Mouse (Mus musculus) liver, postnatal 0 days (tissue): ENCODE measurements around the gene Gm2696. TPM values are rescaled to one million over a fixed set of nuclear protein-coding genes. Genes with fewer than 3 reads are reported as not detected.
"Not testable (repeated sequence)": the region's sequence is repeated elsewhere in the genome, so short reads cannot be mapped to it uniquely, and the experiment has no call there.

Experiments used
- ATAC-seq: fragments of 200-750 bp; cut with Nextera tagmentation; 2 replicates; pipeline ENCODE4 v1.8.0; 2017; ENCODE audit warnings: mild to moderate bottlenecking, moderate library complexity
- DNase-seq: peaks from one replicate; pipeline ENCODE4 v3.0.0-alpha.2; 2016
- H3K27ac ChIP-seq: fragments of 300-500 bp; sonication (generic); 2 replicates; pipeline ENCODE4 v1.5.1; 2014; ENCODE audit warnings: antibody characterized with exemption, moderate library complexity, mild to moderate bottlenecking, low read depth
- H3K27me3 ChIP-seq: fragments of 300-500 bp; sonication (generic); 2 replicates; pipeline ENCODE4 v1.6.1; 2014; ENCODE audit warnings: low read length, control low read depth, mixed read lengths; ENCODE audit not compliant: insufficient read depth
- H3K36me3 ChIP-seq: fragments of 300-500 bp; sonication (generic); replicated peaks from 2 replicates; pipeline ENCODE4 v1.6.1; 2014; ENCODE audit warnings: mild to moderate bottlenecking, control low read depth, low read length, moderate library complexity, mixed read lengths; ENCODE audit not compliant: insufficient read depth
- H3K4me1 ChIP-seq: fragments of 300-500 bp; sonication (generic); 2 replicates; pipeline ENCODE4 v1.6.1; 2014; ENCODE audit warnings: antibody characterized with exemption, mild to moderate bottlenecking, control low read depth; ENCODE audit not compliant: insufficient read depth
- H3K4me2 ChIP-seq: fragments of 300-500 bp; sonication (generic); 2 replicates; pipeline ENCODE4 v1.6.1; 2014; ENCODE audit warnings: low read depth, mild to moderate bottlenecking, low read length, moderate library complexity, mixed read lengths
- H3K4me3 ChIP-seq: fragments of 300-500 bp; sonication (generic); 2 replicates; pipeline ENCODE4 v1.5.1; 2014; ENCODE audit warnings: low read depth, low read length
- H3K9ac ChIP-seq: fragments of 300-500 bp; sonication (generic); replicated peaks from 2 replicates; pipeline ENCODE4 v1.6.1; 2014; ENCODE audit warnings: mild to moderate bottlenecking, moderate library complexity
- H3K9me3 ChIP-seq: fragments of 300-500 bp; sonication (generic); 2 replicates; pipeline ENCODE4 v1.6.1; 2016; ENCODE audit warnings: mild to moderate bottlenecking, control low read depth, low read length, mixed read lengths
- CTCF ChIP-seq: sonication (generic); IDR thresholded peaks from 2 replicates; pipeline ENCODE4 v1.5.1; 2016; ENCODE audit warnings: antibody characterized with exemption, low read depth
- EP300 ChIP-seq: IDR thresholded peaks from 2 replicates; pipeline ENCODE4 v1.6.1; 2016; ENCODE audit warnings: antibody characterized with exemption, low read depth, mild to moderate bottlenecking
- WGBS: fragments of 180-500 bp; shearing (Covaris S2); extraction: QIAGEN DNeasy Blood & Tissue Kit; methylation state at CpG from one replicate; pipeline ENCODE4 v1.1.7; 2014; ENCODE audit not compliant: insufficient replicate concordance; 5-methylcytosine and 5-hydroxymethylcytosine counted together
- polyA plus RNA-seq: library from polyadenylated mRNA; unstranded; fragments of >200 nt; fragmentation: Nextera tagmentation; extraction: Ambion mirVana; gene quantifications from 2 replicates; pipeline ENCODE4 v1.2.1, GENCODE M21; 2015

The Gm2696 gene
- not detected in 2 replicates for polyA plus RNA-seq

GRCm38 (mm10) chr10:77814382-77814781 is at the start of gene Gm2696:
Gene Gm2696 (plus strand): TSS chr10:77814682.
- 39% methylated on average over 4 of the region's 4 CpGs for WGBS
- Histone ChIP-seq H3K4me1 (no peaks in the 10 kb centered on the region), H3K9me3 (no peaks in the 10 kb centered on the region), H3K4me2 (no peak within 1 kb of the TSS), H3K36me3 (no peaks in the 10 kb centered on the region), H3K27ac (no peak within 1 kb of the TSS), H3K9ac (no peak within 1 kb of the TSS), H3K27me3 (no peaks in the 10 kb centered on the region), H3K4me3 (no peak within 1 kb of the TSS)
- DNase-seq (no peak), ATAC-seq (no peak)
- TF ChIP-seq EP300: no peak
- TF ChIP-seq CTCF: no peak

- no peak for ATAC-seq
- DNase-seq: no peak
- no peak for TF ChIP-seq CTCF
- no peak for TF ChIP-seq EP300
- Histone ChIP-seq H3K9me3 (no peaks in the 10 kb centered on the region), H3K36me3 (no peaks in the 10 kb centered on the region), H3K4me3 (no peak overlapping the region), H3K27me3 (no peaks in the 10 kb centered on the region), H3K27ac (no peak overlapping the region), H3K4me2 (no peak overlapping the region), H3K9ac (no peak overlapping the region), H3K4me1 (no peaks in the 10 kb centered on the region)
- 67% methylated on average over 1 of the region's 1 CpGs for WGBS
Measured at GRCm38 (mm10) chr10:77769727-77770126, 44.8 kb upstream of the Gm2696 start.

- not testable (repeated sequence) for H3K27me3 ChIP-seq, H3K4me1 ChIP-seq, H3K9ac ChIP-seq, H3K27ac ChIP-seq, H3K4me2 ChIP-seq, ATAC-seq, H3K9me3 ChIP-seq, H3K4me3 ChIP-seq, DNase-seq, H3K36me3 ChIP-seq
- 83% methylated on average over 1 of the region's 1 CpGs for WGBS
Measured at GRCm38 (mm10) chr10:77771225-77771624, 43.3 kb upstream of the Gm2696 start, which contains the start of gene Gm3238. Gene Gm3238 (minus strand): TSS chr10:77771325.

GRCm38 (mm10) chr10:77772142-77772541 is 42.3 kb upstream of the Gm2696 start:
- DNase-seq, H3K27me3 ChIP-seq, H3K4me1 ChIP-seq, H3K27ac ChIP-seq, H3K4me3 ChIP-seq, H3K4me2 ChIP-seq, H3K36me3 ChIP-seq, ATAC-seq, H3K9me3 ChIP-seq, H3K9ac ChIP-seq: not testable (repeated sequence)
- WGBS: 70% methylated on average over 1 of the region's 3 CpGs

DNA sequence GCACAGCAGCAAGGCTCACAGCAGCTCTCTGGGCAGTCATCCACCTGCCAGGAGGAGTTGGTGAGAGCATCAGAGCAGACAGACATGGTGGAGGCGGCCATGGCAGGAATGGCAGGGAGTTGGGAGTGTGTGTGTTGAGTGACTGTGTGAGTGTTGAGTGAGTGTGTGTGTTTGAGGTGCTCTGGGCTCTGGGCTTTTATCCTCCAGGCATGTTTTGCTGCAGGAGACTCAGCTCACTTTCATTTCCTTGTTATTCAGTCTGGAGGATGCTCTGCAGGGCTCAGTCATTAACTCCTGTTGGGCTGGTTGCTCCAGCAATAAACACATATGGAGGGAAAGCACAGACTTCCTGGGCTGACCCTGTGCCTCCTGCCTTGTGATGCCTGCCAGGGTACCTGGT is 37.6 kb upstream of the Gm2696 start, which contains the start of gene Gm7138:
Gene Gm7138 (minus strand): TSS at position 101 of the 400 bp plus-strand sequence.
- not testable (repeated sequence) for H3K9me3 ChIP-seq, ATAC-seq, H3K27ac ChIP-seq, H3K4me3 ChIP-seq, H3K4me2 ChIP-seq, H3K4me1 ChIP-seq, H3K36me3 ChIP-seq, H3K27me3 ChIP-seq, H3K9ac ChIP-seq, DNase-seq
- WGBS: 56% methylated on average over 1 of the region's 1 CpGs

GRCm38 (mm10) chr10:77782442-77782841 is 32.0 kb upstream of the Gm2696 start, which contains the start of gene Gm3250:
Gene Gm3250 (minus strand): TSS chr10:77782542.
- not testable (repeated sequence) for H3K9ac ChIP-seq, H3K36me3 ChIP-seq, H3K9me3 ChIP-seq, H3K4me2 ChIP-seq, H3K4me3 ChIP-seq, H3K4me1 ChIP-seq, DNase-seq, ATAC-seq, H3K27ac ChIP-seq, H3K27me3 ChIP-seq
- WGBS: 43% methylated on average over 1 of the region's 1 CpGs

GRCm38 (mm10) chr10:77783396-77783795 is 31.1 kb upstream of the Gm2696 start:
- H3K9ac ChIP-seq, H3K9me3 ChIP-seq, DNase-seq, H3K4me1 ChIP-seq, H3K27me3 ChIP-seq, H3K36me3 ChIP-seq, H3K27ac ChIP-seq, ATAC-seq, H3K4me3 ChIP-seq, H3K4me2 ChIP-seq: not testable (repeated sequence)
- WGBS: 79% methylated on average over 1 of the region's 3 CpGs

- WGBS: no CpG with 5 or more reads among the region's 1 CpGs
- not testable (repeated sequence) for H3K36me3 ChIP-seq, H3K9ac ChIP-seq, DNase-seq, H3K27ac ChIP-seq, H3K4me1 ChIP-seq, H3K9me3 ChIP-seq, H3K27me3 ChIP-seq, H3K4me3 ChIP-seq, ATAC-seq, H3K4me2 ChIP-seq
Measured at GRCm38 (mm10) chr10:77787876-77788275, 26.6 kb upstream of the Gm2696 start, which contains the start of gene Gm7137. Gene Gm7137 (minus strand): TSS chr10:77788200.
